Mouse (Mus musculus) olfactory bulb, adult 2 months (tissue): ENCODE measurements at regions not wholly inside any gene's neighbourhood (a gene's known extent, or its start where the extent isn't known, plus 50 kb on each side); places are given as distances from the start of the nearest gene placed in this dataset.

Experiments
- CTCF ChIP-seq: fragments of 200-500 bp; IDR thresholded peaks from 2 replicates; pipeline ENCODE4 v1.5.1; 2012; ENCODE audit warnings: low read depth, mild to moderate bottlenecking, low read length, moderate library complexity; ENCODE audit not compliant: insufficient read depth
- POLR2A ChIP-seq: fragments of 200-500 bp; IDR thresholded peaks from 2 replicates; pipeline ENCODE4 v1.6.1; 2012; ENCODE audit warnings: mild to moderate bottlenecking, low read depth, low read length, moderate library complexity; ENCODE audit not compliant: insufficient read depth

DNA sequence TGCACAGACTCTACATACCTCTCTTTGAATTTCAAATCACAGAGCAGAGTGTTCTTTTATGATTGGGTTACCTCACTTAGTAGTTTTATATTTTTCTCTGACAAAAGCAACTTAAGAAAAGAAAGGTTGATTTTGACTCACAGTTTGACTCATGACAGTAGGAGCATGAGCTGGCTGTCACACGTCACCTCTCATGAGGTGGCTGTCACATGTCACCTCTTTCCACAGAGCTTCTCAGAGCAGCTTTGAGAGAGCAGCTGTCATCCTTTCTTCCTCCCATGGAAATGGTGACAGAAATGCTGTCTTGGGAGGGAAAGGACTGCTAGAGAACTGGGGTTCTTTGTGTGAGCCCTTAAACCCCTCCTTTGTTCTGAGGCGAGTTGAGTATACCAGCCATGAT lies 133.4 kb downstream of the Gm5447 start:
- TF ChIP-seq CTCF (no peak), POLR2A (no peak)
